Mouse (Mus musculus): Measurements from ENCODE around the gene Klk14. TPM values are rescaled to one million over a fixed set of nuclear protein-coding genes. Genes with fewer than 3 reads are reported as not detected.

Gene Klk14
- total RNA-seq, 2 experiments from 2014 or later = not detected

DNA sequence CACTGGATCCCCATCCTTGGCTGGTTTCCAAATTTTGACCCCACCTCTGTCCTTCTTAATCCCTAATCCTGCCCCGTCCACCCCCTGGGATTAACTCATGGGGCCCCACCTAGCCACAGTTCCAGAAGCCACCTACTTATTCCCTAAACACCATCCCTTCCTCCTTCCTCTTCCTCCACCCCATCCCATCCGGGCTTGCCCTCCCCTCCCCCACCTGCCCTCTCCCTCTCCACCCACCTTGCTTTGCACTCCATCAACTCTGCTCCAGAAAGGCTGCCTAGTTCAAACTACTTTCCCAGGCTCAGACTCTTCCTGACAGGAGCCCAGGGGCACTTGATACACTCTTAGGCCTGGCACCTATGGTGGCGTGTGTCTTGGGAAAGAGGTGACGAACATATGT lies 22.0 kb downstream of the Klk14 start, which contains the start of gene Klk13:
Gene Klk13, plus strand, starts transcription at position 301 of the 400 bp plus-strand sequence.
- no peak for ATAC-seq (replicated peaks; ENCODE audit: low FRiP score, low TSS enrichment, poor library complexity, severe bottlenecking)

DNA sequence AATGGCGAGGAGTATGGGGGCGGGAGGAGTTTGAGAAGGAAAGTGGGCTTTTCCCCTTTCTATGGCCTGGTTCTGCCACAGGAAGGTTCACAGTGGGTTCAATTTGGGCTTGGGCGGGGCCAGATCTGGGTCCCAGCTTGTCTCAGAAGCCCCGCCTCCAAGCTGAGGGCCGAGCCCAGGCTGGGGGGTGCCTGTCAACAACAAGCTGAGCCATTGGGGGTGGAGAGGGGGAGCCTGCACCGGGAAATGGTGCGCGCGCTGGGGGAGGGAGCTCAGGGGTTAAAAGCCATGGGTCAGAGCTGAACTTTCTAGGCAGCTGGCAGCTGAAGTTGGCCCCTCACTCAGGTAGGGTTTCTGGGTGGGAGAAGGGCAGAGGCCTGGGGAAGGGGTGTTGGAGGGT lies 22.7 kb downstream of the Klk14 start:
- no peak for ATAC-seq (replicated peaks; ENCODE audit: low FRiP score, low TSS enrichment, poor library complexity, severe bottlenecking)

GRCm38 (mm10) chr7:43713741-43714351 lies 23.6 kb downstream of the Klk14 start:
- ATAC-seq (replicated peaks; ENCODE audit: low FRiP score, low TSS enrichment, poor library complexity, severe bottlenecking) = no peak

Other genes starting within 250 kb of the Klk14 start
- not detected in 2 replicates for gene Cldnd2, start 249.6 kb upstream of the Klk14 start, total RNA-seq (2014; fragmentation: Nextera tagmentation)
- gene Cldnd2, start 249.6 kb upstream of the Klk14 start, total RNA-seq (2017) = not detected in 2 replicates
- 212 and 237 TPM in 2 replicates for gene Etfb, start 246.3 kb upstream of the Klk14 start, total RNA-seq (2014; fragmentation: Nextera tagmentation)
- 396 and 426 TPM in 2 replicates for gene Etfb, start 246.3 kb upstream of the Klk14 start, total RNA-seq (2017)
- gene Gm45233, start 246.3 kb upstream of the Klk14 start, total RNA-seq (2014; fragmentation: Nextera tagmentation) = not detected in 2 replicates
- gene Gm45233, start 246.3 kb upstream of the Klk14 start, total RNA-seq (2017) = 4.2 TPM in 1 of 2 replicates, not detected in the other
- 2.3 and 2.9 TPM in 2 replicates for gene Vsig10l, start 227.3 kb upstream of the Klk14 start, total RNA-seq (2014; fragmentation: Nextera tagmentation)
- 3.0 and 8.9 TPM in 2 replicates for gene Vsig10l, start 227.3 kb upstream of the Klk14 start, total RNA-seq (2017)
- not detected in 2 replicates for gene Iglon5, start 200.3 kb upstream of the Klk14 start, total RNA-seq (2014; fragmentation: Nextera tagmentation)
- gene Iglon5, start 200.3 kb upstream of the Klk14 start, total RNA-seq (2017) = not detected in 2 replicates
- gene 4931406B18Rik, start 184.5 kb upstream of the Klk14 start, total RNA-seq (2014; fragmentation: Nextera tagmentation) = not detected in 2 replicates
- gene 4931406B18Rik, start 184.5 kb upstream of the Klk14 start, total RNA-seq (2017) = not detected in 2 replicates
- gene Cd33, start 146.0 kb upstream of the Klk14 start, total RNA-seq (2014; fragmentation: Nextera tagmentation) = 1.9 and 3.5 TPM in 2 replicates
- gene Cd33, start 146.0 kb upstream of the Klk14 start, total RNA-seq (2017) = 0.19 and 0.42 TPM in 2 replicates
- gene Zfp658, start 128.2 kb upstream of the Klk14 start, total RNA-seq (2014; fragmentation: Nextera tagmentation) = 1.0 and 1.2 TPM in 2 replicates
- gene Zfp658, start 128.2 kb upstream of the Klk14 start, total RNA-seq (2017) = 0.09 and 0.11 TPM in 2 replicates
- gene Zfp719, start 110.8 kb upstream of the Klk14 start, total RNA-seq (2014; fragmentation: Nextera tagmentation) = 5.0 and 5.5 TPM in 2 replicates
- 4.2 and 4.5 TPM in 2 replicates for gene Zfp719, start 110.8 kb upstream of the Klk14 start, total RNA-seq (2017)
- not detected in 2 replicates for gene Zfp819, start 83.2 kb upstream of the Klk14 start, total RNA-seq (2014; fragmentation: Nextera tagmentation)
- not detected in 2 replicates for gene Zfp819, start 83.2 kb upstream of the Klk14 start, total RNA-seq (2017)
- not detected in 2 replicates for gene Ceacam18, start 55.7 kb upstream of the Klk14 start, total RNA-seq (2014; fragmentation: Nextera tagmentation)
- not detected in 2 replicates for gene Ceacam18, start 55.7 kb upstream of the Klk14 start, total RNA-seq (2017)
- gene Siglece, start 30.3 kb upstream of the Klk14 start, total RNA-seq (2014; fragmentation: Nextera tagmentation) = 0.84 TPM in 1 of 2 replicates, not detected in the other
- gene Siglece, start 30.3 kb upstream of the Klk14 start, total RNA-seq (2017) = 2.2 TPM in 1 of 2 replicates, not detected in the other
- gene Ctu1, start 18.4 kb upstream of the Klk14 start, total RNA-seq (2014; fragmentation: Nextera tagmentation) = 8.6 and 13.2 TPM in 2 replicates
- gene Ctu1, start 18.4 kb upstream of the Klk14 start, total RNA-seq (2017) = 5.3 and 8.8 TPM in 2 replicates
- gene Klk13, start 22.1 kb downstream of the Klk14 start, total RNA-seq (2014; fragmentation: Nextera tagmentation) = not detected in 2 replicates
- not detected in 2 replicates for gene Klk13, start 22.1 kb downstream of the Klk14 start, total RNA-seq (2017)
- not detected in 2 replicates for gene Klk12, start 78.5 kb downstream of the Klk14 start, total RNA-seq (2014; fragmentation: Nextera tagmentation)
- not detected in 2 replicates for gene Klk12, start 78.5 kb downstream of the Klk14 start, total RNA-seq (2017)
- not detected in 2 replicates for gene Klk11, start 84.2 kb downstream of the Klk14 start, total RNA-seq (2014; fragmentation: Nextera tagmentation)
- not detected in 2 replicates for gene Klk11, start 84.2 kb downstream of the Klk14 start, total RNA-seq (2017)
- not detected in 2 replicates for gene Klk10, start 90.6 kb downstream of the Klk14 start, total RNA-seq (2014; fragmentation: Nextera tagmentation)
- not detected in 2 replicates for gene Klk10, start 90.6 kb downstream of the Klk14 start, total RNA-seq (2017)
- gene Klk9, start 101.5 kb downstream of the Klk14 start, total RNA-seq (2014; fragmentation: Nextera tagmentation) = not detected in 2 replicates
- not detected in 2 replicates for gene Klk9, start 101.5 kb downstream of the Klk14 start, total RNA-seq (2017)
- 4.7 and 9.3 TPM in 2 replicates for gene Klk8, start 107.2 kb downstream of the Klk14 start, total RNA-seq (2014; fragmentation: Nextera tagmentation)
- 2.4 and 6.9 TPM in 2 replicates for gene Klk8, start 107.2 kb downstream of the Klk14 start, total RNA-seq (2017)
- gene Klk7, start 120.9 kb downstream of the Klk14 start, total RNA-seq (2014; fragmentation: Nextera tagmentation) = not detected in 2 replicates
- gene Klk7, start 120.9 kb downstream of the Klk14 start, total RNA-seq (2017) = not detected in 2 replicates
- gene Klk6, start 134.1 kb downstream of the Klk14 start, total RNA-seq (2014; fragmentation: Nextera tagmentation) = not detected in 2 replicates
- not detected in 2 replicates for gene Klk6, start 134.1 kb downstream of the Klk14 start, total RNA-seq (2017)
- not detected in 2 replicates for gene Klk5, start 151.6 kb downstream of the Klk14 start, total RNA-seq (2014; fragmentation: Nextera tagmentation)
- not detected in 2 replicates for gene Klk5, start 151.6 kb downstream of the Klk14 start, total RNA-seq (2017)
- not detected in 2 replicates for gene Klk4, start 190.7 kb downstream of the Klk14 start, total RNA-seq (2014; fragmentation: Nextera tagmentation)
- gene Klk4, start 190.7 kb downstream of the Klk14 start, total RNA-seq (2017) = not detected in 2 replicates
- not detected in 2 replicates for gene Klk15, start 243.3 kb downstream of the Klk14 start, total RNA-seq (2014; fragmentation: Nextera tagmentation)
- gene Klk15, start 243.3 kb downstream of the Klk14 start, total RNA-seq (2017) = not detected in 2 replicates